Mouse (Mus musculus) retina, embryonic 14.5 days (tissue): Measurements from ENCODE around the gene Afdn.
"Not testable (repeated sequence)": the region's sequence is repeated elsewhere in the genome, so short reads cannot be mapped to it uniquely, and the experiment has no call there.

ENCODE experiments used
- DNase-seq: peaks from one replicate; pipeline ENCODE4 v3.0.0-alpha.2; 2015; ENCODE audit warnings: low spot score

Gene Afdn

DNA sequence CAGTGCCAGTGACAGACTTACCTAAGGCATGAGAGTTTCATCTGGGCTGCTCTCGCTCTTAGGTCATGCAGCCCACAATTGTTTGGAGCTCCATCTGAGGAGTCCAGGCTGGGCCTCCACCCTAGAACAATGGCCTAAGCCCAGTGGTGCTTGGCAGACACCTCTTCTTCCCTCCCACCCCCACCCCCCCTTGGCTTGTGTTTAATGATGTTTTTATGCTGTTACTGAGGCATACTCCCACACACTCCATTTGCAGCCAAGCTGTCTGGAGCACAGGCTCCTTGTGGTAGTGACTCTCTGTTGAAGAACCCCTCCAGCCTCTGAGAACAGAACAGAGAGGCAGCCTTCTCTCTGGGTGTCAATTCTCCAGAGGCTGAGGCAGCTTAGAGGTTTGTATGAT is 113.9 kb downstream of the Afdn start:
- no peak for DNase-seq

DNA sequence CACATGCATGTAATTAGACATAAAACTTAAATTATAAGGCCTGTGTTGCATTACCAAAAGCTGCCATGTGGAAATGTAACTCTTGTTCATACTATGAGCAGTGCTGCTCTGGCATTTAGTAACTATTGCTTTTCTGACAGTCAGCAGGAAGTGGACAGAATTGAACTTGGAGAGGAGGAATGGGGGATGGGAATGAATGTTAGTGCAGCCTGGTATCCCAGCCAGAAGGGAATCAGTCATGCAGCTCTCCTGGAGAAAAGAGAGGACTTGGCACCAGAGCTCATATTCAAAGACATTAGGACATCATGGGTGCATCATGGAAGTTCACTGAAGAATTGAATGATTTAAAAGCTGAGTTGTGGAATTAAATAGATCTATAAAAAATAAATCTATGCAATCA is 117.1 kb downstream of the Afdn start:
- DNase-seq = no peak

DNA sequence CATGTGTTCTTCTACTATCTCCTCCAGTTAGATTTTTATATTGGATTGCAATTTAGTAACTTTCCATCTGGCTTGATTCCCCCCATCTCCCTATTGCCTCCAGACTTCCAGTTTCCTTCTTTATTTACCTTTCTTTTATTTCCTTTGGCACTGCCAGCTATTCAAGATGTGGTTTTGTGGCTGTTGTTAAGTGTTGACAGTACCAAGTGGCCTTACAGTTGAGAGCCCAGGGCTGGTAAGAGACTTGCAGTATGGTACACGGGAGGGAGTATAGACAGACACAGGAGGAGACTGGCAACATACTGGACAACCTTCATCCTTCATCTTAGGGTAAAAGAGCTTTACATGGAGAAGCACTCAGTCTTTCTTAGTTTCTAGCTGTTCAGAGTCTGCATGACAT is 119.4 kb downstream of the Afdn start:
- no peak for DNase-seq

DNA sequence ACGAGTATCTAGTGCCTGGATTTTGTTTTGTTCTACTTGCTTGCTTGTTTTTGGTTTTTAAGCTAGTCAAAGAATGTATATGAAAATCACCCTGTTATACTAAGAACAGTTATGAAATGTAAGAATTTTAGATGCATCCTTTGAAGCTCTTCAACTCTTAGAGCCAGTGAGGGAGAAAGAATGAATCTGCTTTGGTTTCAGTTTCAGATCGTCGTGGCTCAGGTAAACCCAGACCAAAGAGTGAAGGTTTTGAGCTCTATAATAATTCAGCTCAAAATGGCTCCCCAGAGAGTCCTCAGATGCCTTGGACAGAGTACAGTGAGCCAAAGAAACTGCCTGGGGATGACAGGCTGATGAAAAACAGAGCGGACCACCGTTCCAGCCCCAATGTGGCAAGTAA is 123.2 kb downstream of the Afdn start:
- DNase-seq = no peak

DNA sequence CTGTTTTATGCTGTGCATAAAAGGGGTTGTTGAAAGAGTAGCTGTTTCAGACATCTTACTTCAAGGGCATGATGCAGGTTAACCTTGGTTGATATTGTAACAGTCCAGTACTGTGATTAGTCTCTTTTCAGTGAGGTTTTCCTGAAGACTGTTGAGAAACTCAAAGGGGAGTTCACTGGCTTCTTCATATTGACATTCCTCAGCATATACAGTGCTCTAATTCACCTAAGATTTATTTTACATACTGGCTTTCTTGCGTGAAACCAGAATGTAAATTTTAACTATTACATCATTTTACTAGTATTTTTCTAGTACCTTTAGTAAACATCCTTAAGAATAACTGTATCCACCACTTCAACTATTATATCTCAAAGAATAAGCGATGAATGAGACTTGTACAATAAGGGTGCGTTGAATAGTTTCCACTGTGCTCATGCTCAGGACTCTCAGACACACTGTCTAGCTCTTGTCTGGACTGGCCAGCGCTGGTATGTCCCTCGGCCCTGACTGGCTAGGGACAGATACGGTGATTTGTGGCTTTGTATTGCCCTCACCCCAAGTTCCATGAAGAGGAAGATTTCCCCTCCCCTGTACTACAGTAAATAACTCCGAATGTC is 129.6 kb downstream of the Afdn start:
- no peak for DNase-seq

DNA sequence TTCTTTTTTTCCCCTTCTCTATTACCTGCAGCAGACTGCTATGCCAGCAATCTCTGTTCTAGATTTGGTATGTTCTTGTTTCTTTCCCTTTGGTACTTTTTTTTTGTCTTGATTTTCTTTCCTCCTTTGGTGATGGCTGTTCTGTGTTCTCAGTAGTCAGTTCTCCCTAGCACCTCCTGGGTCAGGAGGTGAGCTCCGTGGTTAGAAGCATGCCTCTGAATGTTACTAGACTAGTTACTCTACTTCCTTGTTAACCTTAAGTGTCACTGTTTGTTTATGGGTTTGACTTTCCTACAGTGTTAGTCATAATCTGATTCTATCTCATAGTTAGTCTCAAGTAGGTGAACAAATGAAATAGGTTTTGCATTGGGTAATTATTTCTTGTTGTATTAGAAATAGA is 130.6 kb downstream of the Afdn start:
- DNase-seq = no peak

DNA sequence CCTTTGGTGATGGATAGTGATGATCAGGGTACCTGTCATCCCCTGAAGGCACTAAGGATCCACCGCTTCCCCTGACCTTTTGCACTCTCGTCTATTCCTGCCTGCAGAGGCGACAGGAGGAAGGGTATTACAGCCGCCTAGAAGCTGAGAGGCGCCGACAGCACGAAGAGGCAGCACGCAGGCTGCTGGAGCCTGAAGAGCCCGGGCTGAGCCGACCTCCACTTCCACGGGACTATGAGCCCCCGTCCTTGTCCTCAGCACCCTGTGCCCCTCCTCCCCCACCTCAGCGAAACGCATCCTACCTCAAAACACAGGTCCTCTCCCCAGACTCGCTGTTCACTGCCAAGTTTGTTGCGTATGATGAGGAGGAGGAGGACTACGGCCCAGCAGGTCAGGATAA is 138.5 kb downstream of the Afdn start:
- no peak for DNase-seq

DNA sequence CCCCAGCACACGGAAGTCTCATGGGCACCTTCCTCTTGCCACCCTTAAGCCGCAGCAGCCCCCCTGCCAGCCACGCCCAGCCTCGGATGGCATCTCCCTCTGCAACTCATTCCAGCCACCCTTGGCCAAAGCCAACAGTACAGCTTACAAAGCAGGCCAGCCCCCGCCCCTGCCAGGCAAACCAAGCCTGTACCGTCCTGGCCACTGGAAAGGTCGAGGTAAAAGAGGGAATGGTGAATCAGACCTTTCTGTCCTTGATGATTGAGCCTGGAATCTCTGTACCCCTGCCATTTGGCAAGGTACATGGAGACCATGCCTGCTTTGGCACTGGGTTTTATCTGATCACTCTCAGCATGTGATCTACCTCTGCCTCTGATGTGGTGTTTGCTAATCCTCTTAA is 138.9 kb downstream of the Afdn start:
- DNase-seq = no peak

DNA sequence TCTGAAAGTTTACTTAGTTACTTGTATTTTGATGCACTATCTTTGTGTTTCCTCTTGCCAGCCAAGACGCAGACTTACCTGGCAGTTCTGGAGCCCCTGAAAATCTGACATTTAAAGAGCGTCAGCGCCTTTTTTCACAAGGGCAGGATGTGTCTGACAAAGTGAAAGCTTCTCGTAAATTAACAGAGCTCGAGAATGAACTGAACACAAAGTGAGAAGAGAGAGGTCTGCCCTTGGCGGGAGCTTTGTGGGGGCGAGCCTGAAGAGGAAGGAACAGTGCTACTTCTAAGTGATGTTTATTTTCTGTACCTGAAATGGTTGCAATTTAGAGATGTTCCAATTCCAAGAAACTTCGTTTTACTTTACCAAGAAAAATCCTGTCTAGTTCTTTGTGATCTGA is 143.5 kb downstream of the Afdn start:
- DNase-seq = no peak

DNA sequence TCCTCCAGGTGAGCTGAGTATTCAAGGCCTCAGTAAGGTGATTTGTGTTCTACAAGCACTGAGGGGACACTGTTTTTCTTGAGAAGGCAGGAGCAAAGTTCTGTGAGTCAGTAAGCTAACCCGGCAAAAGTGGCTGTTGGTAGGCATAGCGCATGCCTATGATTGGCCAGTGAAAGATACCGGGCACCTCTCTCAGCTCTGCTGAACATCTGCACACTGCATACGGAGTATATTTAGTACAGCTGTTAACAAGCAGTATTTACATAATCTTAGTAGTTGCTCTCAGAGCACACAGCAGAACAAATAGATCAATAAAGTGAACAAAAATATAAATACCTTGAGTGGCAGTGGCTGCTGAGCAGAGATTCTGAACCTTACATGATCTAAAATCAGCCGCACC is 146.7 kb downstream of the Afdn start:
- no peak for DNase-seq

DNA sequence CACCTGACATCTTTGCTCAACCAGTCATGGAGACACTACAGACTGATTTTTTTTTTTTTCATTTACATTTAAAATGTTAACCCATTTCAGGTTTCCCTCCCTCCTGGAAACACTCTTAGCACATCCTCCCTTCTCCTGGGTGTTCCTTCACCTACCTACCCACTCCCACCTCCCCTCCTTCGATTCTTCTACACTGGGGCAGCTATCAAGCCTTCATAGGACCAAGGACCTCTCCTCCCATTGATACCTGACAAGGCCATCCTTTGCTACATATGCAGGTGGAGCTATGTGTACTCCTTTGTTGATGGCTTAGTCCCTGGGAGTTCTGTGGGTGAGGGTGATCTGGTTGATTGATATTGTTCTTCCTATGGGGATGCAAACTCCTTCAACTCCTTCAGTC is 147.3 kb downstream of the Afdn start:
- no peak for DNase-seq

DNA sequence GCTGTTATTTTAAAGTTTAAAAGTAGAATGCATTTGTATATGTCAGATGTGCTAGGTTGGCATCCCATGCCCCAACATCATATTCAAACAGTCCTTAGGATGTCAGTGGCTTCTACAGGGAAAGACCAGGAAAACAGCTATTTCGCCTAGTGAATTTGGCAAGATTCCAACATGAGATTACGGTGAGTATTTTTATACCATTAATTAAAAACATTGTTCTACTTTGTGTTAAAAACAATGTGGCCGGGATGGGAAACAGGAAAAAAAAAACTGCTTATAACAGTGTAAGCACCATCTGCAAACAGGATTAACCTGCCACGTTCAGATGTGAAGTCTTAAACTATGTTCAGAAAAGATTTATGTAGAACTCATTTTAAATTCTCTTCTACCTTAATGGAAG is 153.6 kb downstream of the Afdn start:
- no peak for DNase-seq

DNA sequence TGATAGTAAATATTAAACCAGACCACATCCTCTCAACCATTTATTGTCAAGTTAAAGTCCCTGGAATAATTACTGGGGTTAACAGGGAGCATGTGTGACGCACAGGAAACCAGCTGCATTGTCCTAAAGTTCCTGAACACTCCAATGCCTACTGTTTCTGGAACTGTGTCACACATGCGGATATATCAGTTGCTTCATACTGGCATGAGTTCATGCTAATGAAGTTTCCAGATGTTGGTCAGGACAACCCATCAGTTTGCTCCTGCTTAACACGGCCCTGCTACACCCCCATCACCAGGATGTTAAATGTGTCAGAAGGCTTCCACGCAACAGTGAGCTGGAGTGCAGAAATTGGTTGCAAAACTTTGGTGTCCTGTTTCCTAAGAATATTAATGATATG is 154.2 kb downstream of the Afdn start:
- DNase-seq = no peak

DNA sequence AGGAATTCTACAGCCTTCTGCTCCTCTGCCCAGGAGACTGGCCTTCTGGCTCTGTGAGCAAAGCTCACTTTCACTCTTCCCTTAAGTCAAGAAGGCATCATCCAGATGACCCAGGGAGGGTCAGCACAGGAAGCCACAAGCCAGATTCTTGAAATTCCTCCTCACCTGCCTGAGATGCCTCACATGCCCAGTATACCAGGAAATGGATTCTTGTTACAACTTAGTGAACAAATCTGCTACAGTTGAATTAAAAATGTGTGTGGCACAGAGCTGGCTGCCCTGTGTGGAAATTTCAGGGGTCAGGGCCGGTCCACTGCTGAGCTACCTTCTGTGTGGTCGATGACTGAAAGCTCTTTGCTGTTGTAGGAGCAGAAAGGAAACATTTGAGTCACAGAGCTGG is 160.4 kb downstream of the Afdn start:
- DNase-seq = no peak

DNA sequence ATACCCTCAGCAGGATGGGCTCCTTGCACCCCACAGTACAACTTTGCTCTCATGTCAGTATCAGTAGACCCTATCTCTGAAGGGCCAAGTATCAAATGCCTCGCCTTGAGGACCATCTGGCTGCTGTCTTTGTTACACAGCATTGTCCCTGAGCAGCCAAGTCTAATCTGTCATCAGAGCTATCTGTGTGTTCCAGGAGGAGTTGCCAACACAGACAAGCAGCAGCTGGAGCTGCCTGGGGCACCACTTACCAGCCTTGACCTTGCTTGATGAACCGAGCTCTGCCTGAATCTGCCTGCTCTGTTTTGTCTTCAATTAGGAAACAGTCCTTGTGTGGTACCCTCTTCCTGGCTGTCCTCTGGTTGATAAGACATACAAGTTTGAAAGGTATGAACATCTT is 163.1 kb downstream of the Afdn start:
- peak; percentile 28 for DNase-seq

DNA sequence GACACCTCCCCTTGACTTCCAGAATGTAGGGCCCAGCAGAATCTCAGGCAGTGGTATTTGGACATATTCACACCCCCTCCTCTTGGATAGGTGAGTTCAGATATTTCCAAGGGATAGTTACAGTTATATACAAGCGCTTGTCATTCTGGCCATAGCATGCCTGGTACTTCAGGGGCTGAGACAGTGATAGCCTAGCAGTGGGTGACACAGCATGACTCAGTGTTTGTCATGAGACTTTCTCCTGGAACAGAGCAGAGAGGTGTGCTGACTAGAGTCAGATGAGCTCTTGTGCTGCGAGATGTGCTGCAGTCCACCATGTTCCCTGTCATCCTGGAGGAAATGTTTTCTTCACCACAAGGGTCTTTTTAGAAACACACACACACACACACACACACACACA is 164.2 kb downstream of the Afdn start:
- DNase-seq = no peak

DNA sequence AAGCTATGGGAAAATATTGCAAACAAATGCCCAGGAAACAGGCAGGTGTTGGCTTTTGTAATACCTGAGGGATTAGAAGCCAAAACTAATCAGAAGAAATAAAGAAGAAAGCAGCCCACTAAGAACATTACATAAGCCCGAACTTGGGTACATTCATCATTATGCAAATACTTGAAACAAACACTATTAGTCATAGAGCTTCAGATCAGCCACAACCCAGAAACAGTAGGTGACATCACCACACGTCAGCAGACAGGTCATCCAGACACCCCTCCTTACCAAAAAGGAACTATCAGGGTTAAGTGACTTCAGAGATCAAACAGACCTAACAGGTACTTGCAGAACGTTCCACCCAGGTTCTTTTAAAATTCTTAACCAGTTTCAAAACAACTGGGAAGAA is 165.6 kb downstream of the Afdn start:
- DNase-seq = no peak

DNA sequence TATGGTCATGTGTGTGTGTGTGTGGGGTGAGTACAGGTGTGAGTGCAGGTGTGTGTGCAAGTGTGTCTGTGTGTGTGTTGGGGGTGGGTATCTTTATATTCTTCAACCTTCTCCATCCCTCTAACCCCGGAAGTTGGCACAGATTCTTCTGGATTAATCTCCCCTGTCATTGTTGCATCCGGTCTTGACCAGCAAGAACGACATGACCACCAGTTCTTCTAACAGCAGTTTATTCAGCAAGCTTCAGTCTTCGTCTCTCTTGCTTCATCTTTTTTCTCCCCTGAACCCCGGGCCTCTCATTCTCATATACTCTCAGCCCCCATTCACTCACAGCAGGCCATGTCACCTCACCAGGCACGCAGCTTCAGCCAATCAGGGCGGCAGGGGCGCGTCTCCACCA is 170.1 kb downstream of the Afdn start:
- DNase-seq = no peak

DNA sequence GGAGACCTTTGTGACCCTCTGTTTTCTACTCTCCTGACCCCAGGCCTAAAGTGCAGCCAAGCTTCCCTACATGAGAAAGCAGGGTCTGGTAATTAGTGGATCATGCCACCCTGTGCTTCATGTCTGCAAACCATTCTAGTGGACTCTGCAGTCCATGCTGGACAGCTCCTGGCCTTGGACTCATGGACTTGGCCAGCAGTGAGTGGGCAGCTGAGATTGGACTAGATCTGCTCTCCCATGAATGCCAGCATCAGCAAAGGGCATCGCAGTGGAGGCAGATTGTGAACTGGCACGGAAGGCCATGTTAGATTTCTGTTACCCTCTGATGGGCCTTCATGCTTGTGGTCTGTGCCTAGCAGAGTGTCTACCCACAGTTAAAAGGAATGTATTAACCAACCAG is 175.0 kb downstream of the Afdn start:
- DNase-seq = not testable (repeated sequence)

DNA sequence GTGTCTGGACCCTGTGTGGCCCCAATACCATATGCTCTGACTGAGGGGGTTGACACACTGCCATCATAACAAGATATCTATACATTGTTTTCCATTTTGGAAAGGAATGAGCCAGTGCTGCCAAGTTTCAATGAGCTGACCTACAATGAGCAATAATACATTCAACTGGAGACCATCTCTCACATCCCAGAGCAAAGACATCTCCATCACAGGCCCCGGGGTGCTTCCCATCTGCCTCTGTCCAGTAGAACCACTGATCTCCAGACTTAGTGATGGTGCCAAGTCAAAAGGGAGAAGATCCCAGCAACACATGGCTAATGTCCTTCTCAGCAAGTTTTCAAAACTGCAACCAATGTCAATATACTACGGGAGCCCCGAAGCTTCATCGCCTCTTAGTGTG is 177.4 kb downstream of the Afdn start:
- no peak for DNase-seq

DNA sequence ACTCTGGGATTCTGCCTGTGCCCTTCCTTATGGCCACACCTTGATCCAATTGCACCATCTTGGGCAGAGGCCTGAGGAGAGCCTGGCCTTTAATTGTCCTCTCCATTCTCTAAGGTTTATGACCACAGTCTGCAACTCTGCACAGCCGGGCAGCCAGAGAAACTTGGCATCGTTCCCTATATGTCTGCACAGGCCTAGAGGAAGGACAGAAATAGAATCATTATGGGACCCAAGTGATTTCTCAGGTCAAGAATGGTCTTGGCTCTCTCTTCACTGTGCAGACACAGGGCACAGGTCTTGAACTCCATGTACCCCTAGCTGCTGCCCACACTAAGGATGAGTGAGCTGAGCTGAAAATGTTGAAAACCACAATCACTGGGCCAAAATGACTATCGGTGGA is 178.3 kb downstream of the Afdn start:
- DNase-seq = no peak

DNA sequence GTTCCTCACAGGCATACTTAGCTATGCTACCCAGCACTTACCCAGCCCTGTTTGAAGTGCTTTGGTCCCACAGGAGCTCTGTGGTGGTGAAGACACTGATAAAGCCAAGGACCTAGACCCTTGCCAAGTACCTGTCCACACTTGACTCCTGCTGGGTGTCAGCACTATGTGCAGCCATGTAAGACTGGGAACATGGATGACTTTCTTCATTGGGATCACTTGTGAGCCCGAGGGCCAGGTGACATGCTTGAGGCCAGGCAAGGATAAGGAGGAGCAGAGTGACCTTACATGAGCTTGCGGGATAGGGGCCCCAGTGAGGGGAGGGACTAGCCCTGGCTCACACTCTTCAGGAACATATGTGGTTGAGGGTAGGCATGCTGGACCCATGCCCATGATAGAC is 178.9 kb downstream of the Afdn start:
- DNase-seq = not testable (repeated sequence)

DNA sequence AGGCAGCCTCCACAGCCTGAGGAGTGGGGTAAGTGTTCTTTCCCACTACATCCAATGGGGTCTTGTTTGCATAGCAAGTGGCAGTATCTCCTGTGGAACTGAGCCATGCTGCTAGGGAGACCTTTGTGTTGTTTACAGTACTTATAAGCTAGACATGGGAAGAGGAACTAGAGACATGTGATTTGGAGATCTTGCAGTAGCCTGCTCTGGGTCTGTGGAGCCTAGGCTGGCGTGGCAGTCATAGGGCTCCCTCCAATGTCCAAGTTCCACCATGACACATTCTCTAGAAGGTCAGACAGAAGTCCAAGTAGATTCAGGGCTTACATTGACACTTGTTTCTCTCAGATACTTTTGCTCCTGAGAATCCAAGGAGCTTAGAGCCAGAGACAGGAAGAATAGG is 180.1 kb downstream of the Afdn start:
- DNase-seq = no peak

DNA sequence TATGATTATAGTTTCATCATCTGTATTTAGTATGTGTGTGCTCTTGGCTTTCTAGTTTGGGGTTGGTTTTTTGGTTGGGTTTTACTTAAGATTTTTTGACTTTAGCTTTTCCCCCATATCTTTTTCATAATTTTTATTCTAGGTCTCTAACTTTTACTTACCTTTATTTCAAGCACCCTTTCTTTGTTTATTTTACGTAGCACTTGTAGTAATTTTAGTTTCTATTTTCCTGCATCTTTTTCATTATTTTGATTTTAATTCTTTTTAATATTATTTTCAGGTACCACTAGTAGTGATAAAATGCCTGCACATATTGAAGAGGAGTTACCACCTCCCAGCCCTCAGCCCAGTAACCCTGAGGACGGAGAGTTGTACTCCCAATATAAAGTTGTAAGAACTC is 187.7 kb downstream of the Afdn start, which contains the start of gene Gm7168:
Gene Gm7168 (plus strand): TSS at position 301 of the 400 bp plus-strand sequence.
- DNase-seq = not testable (repeated sequence)

DNA sequence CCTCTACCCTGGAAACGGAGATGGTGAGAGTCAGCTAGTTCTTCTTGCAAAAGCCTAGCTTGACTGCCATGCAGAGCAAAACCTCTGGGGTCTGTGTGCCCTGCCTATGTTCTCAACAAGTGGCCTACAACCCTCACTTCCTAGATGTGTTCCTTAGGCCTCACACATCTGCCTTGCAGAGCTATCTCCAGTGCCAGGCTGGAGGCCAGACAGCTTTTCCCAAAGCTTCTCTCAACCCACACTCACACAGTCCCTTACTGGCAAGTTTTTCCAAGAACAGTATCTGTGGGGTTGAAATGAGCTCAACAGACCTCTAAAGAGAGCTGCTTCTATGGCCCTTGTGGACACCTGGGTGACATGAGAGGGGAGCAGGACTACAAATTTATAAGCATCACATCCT is 191.2 kb downstream of the Afdn start:
- not testable (repeated sequence) for DNase-seq
